Comparison of ENCODE assay signal across 8 mouse cellular contexts in the genomic region with DNA sequence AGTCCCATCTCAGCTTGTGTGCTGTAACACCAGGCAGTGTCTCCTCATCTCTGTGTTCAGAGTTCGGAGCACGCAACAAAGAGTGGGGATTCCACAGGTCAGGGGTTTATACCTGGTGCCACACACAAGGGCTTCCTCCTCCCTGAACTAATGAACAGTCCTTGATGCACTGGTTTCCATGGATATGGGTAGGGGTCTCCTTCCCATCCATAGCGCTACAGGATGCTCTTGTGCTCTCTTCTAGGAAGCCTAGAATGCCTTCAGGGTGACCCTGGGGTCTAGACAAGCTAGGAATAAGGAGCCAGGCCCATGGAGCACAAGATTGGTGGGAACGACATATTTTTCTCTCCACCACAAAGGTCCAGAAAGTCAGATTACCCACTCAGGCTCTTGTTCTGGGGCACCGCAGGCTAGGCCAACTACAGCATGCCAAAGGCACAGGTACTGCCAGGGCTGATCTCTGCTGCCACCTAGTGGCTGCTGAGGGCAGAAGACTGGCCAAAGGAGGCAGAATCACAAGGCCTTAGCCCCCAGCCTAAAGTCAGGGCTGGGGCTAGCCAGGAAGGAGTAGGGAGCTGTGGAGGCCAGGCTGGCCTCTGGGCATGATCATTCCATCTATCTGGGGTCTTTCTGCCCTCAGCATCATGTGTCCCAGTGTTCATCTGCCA. TPM values are rescaled to one million over a fixed set of nuclear protein-coding genes. Genes with fewer than 3 reads are reported as not detected.
DNase-seq lines count a peak whose midpoint lies in the region; ATAC-seq and TF ChIP-seq lines count a peak whose summit lies in the region.

No protein-coding gene starts in this region.

- H3K79me2 ChIP-seq in CH12.LX (replicated peaks; ENCODE audit: control insufficient read depth, extremely low read depth, insufficient read depth, poor library complexity, severe bottlenecking): no peaks in the 10 kb centered on the region

- TF ChIP-seq POLR2A in CH12.LX (IDR thresholded peaks at IDR 0.05; ENCODE audit: low read depth, low read length): no peak
- TF ChIP-seq POLR2A in bone marrow, adult 2 months (IDR thresholded peaks at IDR 0.05; ENCODE audit: borderline replicate concordance, control insufficient read depth, low read depth, low read length): no peak

- H3K36me3 ChIP-seq in CH12.LX (replicated peaks in 1 of 2; ENCODE audit: control insufficient read depth in 1 of 2, insufficient read depth in 1 of 2, low read length in 1 of 2): no peaks in the 10 kb centered on the region
- no peaks in the 10 kb centered on the region for H3K36me3 ChIP-seq in embryonic facial prominence, embryonic 14.5 days (ENCODE audit: control insufficient read depth, insufficient read depth, low read length)
- no peaks in the 10 kb centered on the region for H3K36me3 ChIP-seq in lung, postnatal 0 days (ENCODE audit: insufficient read depth, low read length)

- peak; percentile 76 for DNase-seq in CH12.LX (ENCODE audit: extremely low read depth)
- DNase-seq in embryonic facial prominence, embryonic 14.5 days (ENCODE audit: low spot score): peak; percentile 76
- peak; percentile 14 to 56 for DNase-seq in heart, adult 9 months (ENCODE audit: low spot score in 2 of 2)
- DNase-seq in layer of hippocampus, adult 18-20 months (ENCODE audit: low spot score in 2 of 2): peak; percentile 40 to 79
- peak; percentile 80 for DNase-seq in lung, postnatal 0 days (ENCODE audit: low spot score)
- peak; percentile 52 for DNase-seq in retina, adult 2 months (ENCODE audit: low read depth, low spot score)
- peak; percentile 68 for DNase-seq in thymus, postnatal 25 days

- no peak overlapping the region for H3K27ac ChIP-seq in CH12.LX (ENCODE audit: insufficient read depth, low read depth)
- H3K27ac ChIP-seq in bone marrow, adult 2 months (ENCODE audit: control insufficient read depth, insufficient read depth, low read depth, low read length, poor library complexity): no peak overlapping the region
- H3K27ac ChIP-seq in embryonic facial prominence, embryonic 14.5 days (replicated peaks; ENCODE audit: low read depth, low read length): no peak overlapping the region
- no peak overlapping the region for H3K27ac ChIP-seq in lung, postnatal 0 days (ENCODE audit: low read length)

- TF ChIP-seq CTCF in CH12.LX (conservative IDR thresholded peaks at IDR 0.05 in 1 of 2, IDR thresholded peaks at IDR 0.05 in 1 of 2; ENCODE audit: low read depth in 2 of 2, low read length in 2 of 2): peak; percentile 83 to 90
- TF ChIP-seq CTCF in bone marrow, adult 2 months (IDR thresholded peaks at IDR 0.05; ENCODE audit: control insufficient read depth, insufficient read depth, low read length): peak; percentile 97
- peak; percentile 96 for TF ChIP-seq CTCF in lung, postnatal 0 days (IDR thresholded peaks at IDR 0.05)

- dilution Hi-C loops in CH12.LX (cut with MboI; ENCODE audit: extremely low pct_ligation_motif_present, extremely low pct_unique_long_range_greater_than_20kb, low sequenced_read_pairs): no loop called here

- peak; percentile 79 for ATAC-seq in embryonic facial prominence, embryonic 14.5 days (ENCODE audit: low read depth)
- ATAC-seq in lung, postnatal 0 days: no peak; the same call in 1 of the 2 replicates

- no peak overlapping the region for H3K9ac ChIP-seq in CH12.LX (ENCODE audit: insufficient read depth, low read depth)
- H3K9ac ChIP-seq in embryonic facial prominence, embryonic 14.5 days (ENCODE audit: low read depth, low read length): no peak overlapping the region
- no peak overlapping the region for H3K9ac ChIP-seq in lung, postnatal 0 days (replicated peaks; ENCODE audit: low read depth)

- WGBS in bone marrow, adult 2 months: 63% methylated on average over 5 of the region's 5 CpGs
- WGBS in embryonic facial prominence, embryonic 14.5 days: 68% methylated on average over 5 of the region's 5 CpGs
- 63% methylated on average over 5 of the region's 5 CpGs for WGBS in lung, postnatal 0 days

- in situ Hi-C loops in CH12.LX (cut with MboI; ENCODE audit: low pct_ligation_motif_present, low pct_unique_long_range_greater_than_20kb, low sequenced_read_pairs): loop anchor here (5.0 to 25.0 kb wide), 3 partner anchors 42 to 327 kb away; a partner anchor contains a TSS

- peak; percentile 84 for TF ChIP-seq RAD21 in CH12.LX (IDR thresholded peaks at IDR 0.05; ENCODE audit: low read depth, low read length)

- H3K27me3 ChIP-seq in CH12.LX (replicated peaks): peaks cover 6% of the 10 kb centered on the region
- no peaks in the 10 kb centered on the region for H3K27me3 ChIP-seq in embryonic facial prominence, embryonic 14.5 days (replicated peaks; ENCODE audit: control insufficient read depth, insufficient read depth, low read length)
- H3K27me3 ChIP-seq in lung, postnatal 0 days (replicated peaks; ENCODE audit: insufficient read depth, low read length): no peaks in the 10 kb centered on the region

- H3K4me1 ChIP-seq in CH12.LX (ENCODE audit: control insufficient read depth in 1 of 2, insufficient read depth in 2 of 2): no peaks in the 10 kb centered on the region
- no peaks in the 10 kb centered on the region for H3K4me1 ChIP-seq in bone marrow, adult 2 months (ENCODE audit: control insufficient read depth, insufficient read depth, low read length)
- H3K4me1 ChIP-seq in embryonic facial prominence, embryonic 14.5 days (ENCODE audit: control insufficient read depth, insufficient read depth, low read length): no peaks in the 10 kb centered on the region
- no peaks in the 10 kb centered on the region for H3K4me1 ChIP-seq in lung, postnatal 0 days (ENCODE audit: insufficient read depth, low read depth, low read length)

- no peak for TF ChIP-seq EP300 in CH12.LX (IDR thresholded peaks at IDR 0.05; ENCODE audit: low read length)
- TF ChIP-seq EP300 in lung, postnatal 0 days (IDR thresholded peaks at IDR 0.05): no peak

- H3K9me3 ChIP-seq in CH12.LX (replicated peaks; ENCODE audit: low read length): no peaks in the 10 kb centered on the region
- H3K9me3 ChIP-seq in embryonic facial prominence, embryonic 14.5 days (ENCODE audit: control insufficient read depth, low read length): no peaks in the 10 kb centered on the region
- no peaks in the 10 kb centered on the region for H3K9me3 ChIP-seq in lung, postnatal 0 days (ENCODE audit: low read length)

- no peak overlapping the region for H3K4me3 ChIP-seq in CH12.LX (replicated peaks in 1 of 3; ENCODE audit: low read depth in 2 of 3, low read length in 2 of 3, poor library complexity in 1 of 3)
- no peak overlapping the region for H3K4me3 ChIP-seq in bone marrow, adult 2 months (replicated peaks; ENCODE audit: control insufficient read depth, low read depth, low read length)
- no peak overlapping the region for H3K4me3 ChIP-seq in embryonic facial prominence, embryonic 14.5 days (ENCODE audit: low read depth, low read length)
- H3K4me3 ChIP-seq in lung, postnatal 0 days (ENCODE audit: low read depth, low read length): no peak overlapping the region

- no peak overlapping the region for H3K4me2 ChIP-seq in CH12.LX (ENCODE audit: insufficient read depth, low read depth, poor library complexity, severe bottlenecking)
- no peak overlapping the region for H3K4me2 ChIP-seq in embryonic facial prominence, embryonic 14.5 days (ENCODE audit: low read depth, low read length)
- H3K4me2 ChIP-seq in lung, postnatal 0 days (replicated peaks; ENCODE audit: low read depth, low read length): no peak overlapping the region

TF ChIP-seq in CH12.LX, 34 proteins besides CTCF, POLR2A, EP300 and RAD21:
- TF ChIP-seq JUN (IDR thresholded peaks at IDR 0.05; ENCODE audit: insufficient read depth, low read depth, low read length): no peak
- no peak for TF ChIP-seq TBP (conservative IDR thresholded peaks at IDR 0.05; ENCODE audit: low read depth, low read length)
- no peak for TF ChIP-seq USF2 (conservative IDR thresholded peaks at IDR 0.05; ENCODE audit: low read depth, low read length)
- TF ChIP-seq SMC3 (IDR thresholded peaks at IDR 0.05; ENCODE audit: low read depth, low read length): peak; percentile 72
- TF ChIP-seq ZC3H11A (IDR thresholded peaks at IDR 0.05; ENCODE audit: low read depth, low read length): no peak
- no peak for TF ChIP-seq UBTF (IDR thresholded peaks at IDR 0.05; ENCODE audit: low read depth, low read length)

RNA-seq across cellular contexts. Expression of a gene that starts 40.1 kb away (rescaled TPM):
- 27.9 and 29.2 TPM in 2 replicates for total RNA-seq in CH12.LX (2012; rRNA removed)
- 25.1 and 26.6 TPM in 2 replicates for total RNA-seq in CH12.LX (2014; rRNA removed)
- 32.9 and 33.4 TPM in 2 replicates for polyA plus RNA-seq in CH12.LX (2012; ENCODE audit: insufficient read length, low read depth)
- polyA plus RNA-seq in bone marrow, adult 2 months (2011; ENCODE audit: insufficient read depth, insufficient read length, low replicate concordance, missing spikeins): 6.6 and 11.1 TPM in 2 replicates
- polyA plus RNA-seq in embryonic facial prominence, embryonic 14.5 days (2014; fragmentation: Nextera tagmentation; extraction: Ambion mirVana): 56.9 and 62.1 TPM in 2 replicates
- total RNA-seq in layer of hippocampus, adult 18-20 months (2021): 10 to 100 TPM; 24.7 to 27.3 TPM
- 43.9 and 46.1 TPM in 2 replicates for polyA plus RNA-seq in lung, postnatal 0 days (2015; fragmentation: Nextera tagmentation; extraction: Ambion mirVana)

RNA-seq across cellular contexts. Expression of a gene that starts 40.4 kb away (rescaled TPM):
- 0.08 and 0.21 TPM in 2 replicates for total RNA-seq in CH12.LX (2012; rRNA removed)
- total RNA-seq in CH12.LX (2014; rRNA removed): 0.16 and 0.22 TPM in 2 replicates
- 0.26 TPM in 1 of 2 replicates, not detected in the other for polyA plus RNA-seq in CH12.LX (2012; ENCODE audit: insufficient read length, low read depth)
- not detected in 2 replicates for polyA plus RNA-seq in bone marrow, adult 2 months (2011; ENCODE audit: insufficient read depth, insufficient read length, low replicate concordance, missing spikeins)
- polyA plus RNA-seq in embryonic facial prominence, embryonic 14.5 days (2014; fragmentation: Nextera tagmentation; extraction: Ambion mirVana): 0.54 and 0.60 TPM in 2 replicates
- under 1 TPM; 0.56 to 0.77 TPM for total RNA-seq in layer of hippocampus, adult 18-20 months (2021)
- 0.37 and 0.41 TPM in 2 replicates for polyA plus RNA-seq in lung, postnatal 0 days (2015; fragmentation: Nextera tagmentation; extraction: Ambion mirVana)
